Mouse (Mus musculus) forebrain, embryonic 15.5 days (tissue): ENCODE measurements around the gene Foxd3. TPM values are rescaled to one million over a fixed set of nuclear protein-coding genes. Genes with fewer than 3 reads are reported as not detected.
"Not testable (repeated sequence)": the region's sequence is repeated elsewhere in the genome, so short reads cannot be mapped to it uniquely, and the experiment has no call there.

Experiments
- ATAC-seq: fragments of 200-750 bp; cut with Nextera tagmentation; replicated peaks from 2 replicates; pipeline ENCODE4 v1.8.0; 2017; ENCODE audit warnings: mild to moderate bottlenecking, moderate TSS enrichment, moderate library complexity
- H3K27ac ChIP-seq: fragments of 300-500 bp; sonication (generic); replicated peaks from 2 replicates; pipeline ENCODE4 v1.5.1; 2015; ENCODE audit warnings: mild to moderate bottlenecking, inconsistent platforms
- H3K27me3 ChIP-seq: fragments of 300-500 bp; sonication (generic); 2 replicates; pipeline ENCODE4 v1.6.1; 2015; ENCODE audit warnings: inconsistent platforms
- H3K36me3 ChIP-seq: fragments of 300-500 bp; sonication (generic); 2 replicates; pipeline ENCODE4 v1.6.1; 2015; ENCODE audit warnings: mild to moderate bottlenecking, inconsistent platforms
- H3K4me1 ChIP-seq: fragments of 300-500 bp; sonication (generic); 2 replicates; pipeline ENCODE4 v1.6.1; 2015; ENCODE audit warnings: inconsistent platforms
- H3K4me2 ChIP-seq: fragments of 300-500 bp; sonication (generic); replicated peaks from 2 replicates; pipeline ENCODE4 v1.6.1; 2015; ENCODE audit warnings: mild to moderate bottlenecking, inconsistent platforms
- H3K4me3 ChIP-seq: fragments of 300-500 bp; sonication (generic); 2 replicates; pipeline ENCODE4 v1.5.1; 2015; ENCODE audit warnings: mild to moderate bottlenecking, inconsistent platforms
- H3K9ac ChIP-seq: fragments of 300-500 bp; sonication (generic); replicated peaks from 2 replicates; pipeline ENCODE4 v1.6.1; 2015; ENCODE audit warnings: mild to moderate bottlenecking, inconsistent platforms
- H3K9me3 ChIP-seq: fragments of 300-500 bp; sonication (generic); 2 replicates; pipeline ENCODE4 v1.6.1; 2016; ENCODE audit warnings: inconsistent platforms
- WGBS: fragments of 180-500 bp; shearing (Covaris S2); methylation state at CpG from one replicate; pipeline ENCODE4 v1.1.7; 2015; ENCODE audit warnings: mixed read lengths; 5-methylcytosine and 5-hydroxymethylcytosine counted together
- polyA plus RNA-seq: library from polyadenylated mRNA; unstranded; fragments of >200 nt; fragmentation: Nextera tagmentation; extraction: Ambion mirVana; gene quantifications from 2 replicates; pipeline ENCODE4 v1.2.1, GENCODE M21; 2015

Foxd3 gene
- 0.11 TPM in 1 of 2 replicates, not detected in the other for polyA plus RNA-seq

DNA sequence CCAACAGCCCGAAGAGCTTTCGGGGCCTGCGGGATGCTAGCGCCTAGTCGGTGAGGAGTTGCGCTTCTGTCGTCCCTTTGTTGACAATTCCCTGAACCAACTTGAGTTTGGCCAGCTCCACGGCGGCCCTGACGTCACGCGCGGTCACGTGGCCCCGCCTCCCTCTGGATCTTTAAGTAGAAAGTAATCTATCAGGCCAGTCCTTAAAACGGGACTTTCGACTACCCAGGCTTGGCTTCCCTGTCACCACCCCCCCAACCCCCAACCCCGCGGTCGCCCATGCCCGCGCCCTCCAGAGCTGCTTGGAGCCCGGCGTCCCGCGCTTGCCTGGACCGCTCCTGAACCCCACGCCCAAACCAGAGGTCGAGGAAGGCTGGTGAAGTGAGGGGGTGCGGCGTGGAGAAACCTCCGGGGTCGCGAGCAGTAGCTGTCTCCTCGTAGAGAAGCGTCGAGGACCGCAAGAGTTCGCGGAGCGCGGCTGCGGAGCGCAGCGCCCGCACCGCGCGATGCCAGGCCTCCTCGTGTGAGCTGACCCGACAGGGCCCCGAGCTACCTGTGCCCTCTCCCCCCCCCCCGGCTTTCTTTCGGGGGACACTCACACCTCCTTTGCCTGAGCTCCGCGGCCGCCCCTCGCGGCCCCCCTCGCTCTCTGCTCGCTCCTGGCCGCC lies at the start of gene Foxd3:
Gene Foxd3 (plus strand): TSS at position 363 of the 668 bp plus-strand sequence.
- Histone ChIP-seq H3K4me1 (peaks cover 33% of the 10 kb centered on the region), H3K9me3 (no peaks in the 10 kb centered on the region), H3K27me3 (peaks cover 75% of the 10 kb centered on the region), H3K36me3 (no peaks in the 10 kb centered on the region), H3K4me3 (peak within 1 kb of the TSS; percentile 37), H3K4me2 (peak within 1 kb of the TSS; percentile 37), H3K27ac (no peak within 1 kb of the TSS), H3K9ac (no peak within 1 kb of the TSS)
- under 1% methylated on average over 62 of the region's 62 CpGs for WGBS
- ATAC-seq: peak; percentile 36

DNA sequence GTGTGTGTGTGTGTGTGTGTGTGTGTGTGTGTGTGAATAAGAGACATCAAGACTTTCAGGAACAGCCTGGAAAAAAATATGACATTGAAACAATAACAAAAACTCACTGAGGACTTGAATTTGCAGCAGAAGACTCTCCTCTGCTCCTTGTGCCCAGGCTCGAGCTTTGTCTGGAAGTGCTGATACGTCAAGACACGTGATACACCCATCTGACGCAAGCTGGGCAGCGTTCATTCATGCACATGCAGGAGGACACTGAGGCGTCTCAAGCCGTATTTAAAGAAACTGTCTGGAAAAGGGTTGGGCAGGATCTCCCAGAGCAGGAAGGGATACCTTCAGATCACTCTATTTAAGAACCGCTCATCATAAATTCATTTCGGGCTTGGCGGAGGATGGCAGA lies 43.9 kb upstream of the Foxd3 start:
- Histone ChIP-seq H3K36me3 (no peaks in the 10 kb centered on the region), H3K9me3 (no peaks in the 10 kb centered on the region), H3K27ac (no peak overlapping the region), H3K4me1 (no peaks in the 10 kb centered on the region), H3K27me3 (no peaks in the 10 kb centered on the region), H3K9ac (no peak overlapping the region), H3K4me3 (no peak overlapping the region), H3K4me2 (no peak overlapping the region)
- 90% methylated on average over 10 of the region's 10 CpGs for WGBS
- no peak for ATAC-seq

GRCm38 (mm10) chr4:99612609-99613350 lies 43.3 kb upstream of the Foxd3 start:
- Histone ChIP-seq H3K36me3 (no peaks in the 10 kb centered on the region), H3K4me3 (no peak overlapping the region), H3K9me3 (no peaks in the 10 kb centered on the region), H3K27ac (no peak overlapping the region), H3K9ac (no peak overlapping the region), H3K4me2 (no peak overlapping the region), H3K4me1 (no peaks in the 10 kb centered on the region), H3K27me3 (no peaks in the 10 kb centered on the region)
- ATAC-seq: no peak
- WGBS: 86% methylated on average over 12 of the region's 12 CpGs

GRCm38 (mm10) chr4:99626047-99626844 lies 29.9 kb upstream of the Foxd3 start:
- Histone ChIP-seq H3K36me3 (no peaks in the 10 kb centered on the region), H3K4me1 (peaks cover 7% of the 10 kb centered on the region), H3K9ac (no peak overlapping the region), H3K27me3 (peaks cover 16% of the 10 kb centered on the region), H3K4me3 (no peak overlapping the region), H3K27ac (no peak overlapping the region), H3K9me3 (no peaks in the 10 kb centered on the region), H3K4me2 (peak overlapping the region; percentile 36)
- ATAC-seq: no peak
- 8% methylated on average over 22 of the region's 24 CpGs for WGBS

DNA sequence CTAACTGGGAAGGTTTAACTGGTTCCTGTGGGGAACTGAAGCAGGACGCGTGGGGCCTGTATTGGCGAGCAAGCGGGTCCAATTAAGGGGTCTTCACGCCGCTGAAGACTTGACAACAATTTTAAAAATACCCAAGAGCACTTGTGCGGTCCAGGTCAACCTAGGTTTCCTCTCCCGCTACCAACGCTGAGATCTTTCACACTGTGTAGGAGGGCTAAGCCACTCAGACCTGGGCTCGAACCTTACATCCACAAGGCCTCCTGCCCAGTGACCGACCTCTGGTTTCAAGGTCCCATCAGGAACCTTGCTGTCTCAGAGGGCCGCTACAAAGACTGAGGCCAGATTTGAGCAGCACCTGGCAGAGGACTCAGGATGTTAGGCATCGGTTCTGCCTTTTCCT lies 29.0 kb upstream of the Foxd3 start:
- 65% methylated on average over 13 of the region's 13 CpGs for whole genome bisulfite sequencing
- H3K27ac ChIP-seq: no peak overlapping the region
- no peak; the same call in 1 of the 2 replicates for ATAC-seq

GRCm38 (mm10) chr4:99636038-99636437 lies 20.1 kb upstream of the Foxd3 start:
- H3K27ac ChIP-seq: no peak overlapping the region
- H3K4me2 ChIP-seq: no peak overlapping the region
- H3K4me1 ChIP-seq: no peaks in the 10 kb centered on the region
- H3K36me3 ChIP-seq: no peaks in the 10 kb centered on the region
- WGBS: 87% methylated on average over 4 of the region's 4 CpGs
- no peaks in the 10 kb centered on the region for H3K27me3 ChIP-seq
- no peak for ATAC-seq
- H3K4me3 ChIP-seq: no peak overlapping the region
- H3K9me3 ChIP-seq: no peaks in the 10 kb centered on the region
- no peak overlapping the region for H3K9ac ChIP-seq

More for the DNA sequence above, 29.0 kb upstream of the Foxd3 start:
- no peak overlapping the region for H3K9ac ChIP-seq
- H3K4me1 ChIP-seq: peaks cover 7% of the 10 kb centered on the region
- no peaks in the 10 kb centered on the region for H3K36me3 ChIP-seq
- H3K4me3 ChIP-seq: no peak overlapping the region
- no peaks in the 10 kb centered on the region for H3K9me3 ChIP-seq
- no peak overlapping the region for H3K4me2 ChIP-seq
- peaks cover 16% of the 10 kb centered on the region for H3K27me3 ChIP-seq

- no peaks in the 10 kb centered on the region for H3K27me3 ChIP-seq
- no peak overlapping the region for H3K27ac ChIP-seq
- no peak overlapping the region for H3K4me3 ChIP-seq
- no peaks in the 10 kb centered on the region for H3K36me3 ChIP-seq
- no peak for ATAC-seq
- WGBS: 87% methylated on average over 4 of the region's 4 CpGs
- H3K9me3 ChIP-seq: no peaks in the 10 kb centered on the region
- H3K9ac ChIP-seq: no peak overlapping the region
- H3K4me1 ChIP-seq: no peaks in the 10 kb centered on the region; the same call in 1 of the 2 replicates
- no peak overlapping the region for H3K4me2 ChIP-seq
Observed at GRCm38 (mm10) chr4:99636711-99637110, 19.4 kb upstream of the Foxd3 start.

GRCm38 (mm10) chr4:99640619-99641018 lies 15.5 kb upstream of the Foxd3 start:
- 96% methylated on average over 5 of the region's 5 CpGs for WGBS
- not testable (repeated sequence) for H3K9me3 ChIP-seq, H3K36me3 ChIP-seq, H3K27me3 ChIP-seq, H3K9ac ChIP-seq, H3K4me1 ChIP-seq, ATAC-seq, H3K4me3 ChIP-seq, H3K27ac ChIP-seq, H3K4me2 ChIP-seq

DNA sequence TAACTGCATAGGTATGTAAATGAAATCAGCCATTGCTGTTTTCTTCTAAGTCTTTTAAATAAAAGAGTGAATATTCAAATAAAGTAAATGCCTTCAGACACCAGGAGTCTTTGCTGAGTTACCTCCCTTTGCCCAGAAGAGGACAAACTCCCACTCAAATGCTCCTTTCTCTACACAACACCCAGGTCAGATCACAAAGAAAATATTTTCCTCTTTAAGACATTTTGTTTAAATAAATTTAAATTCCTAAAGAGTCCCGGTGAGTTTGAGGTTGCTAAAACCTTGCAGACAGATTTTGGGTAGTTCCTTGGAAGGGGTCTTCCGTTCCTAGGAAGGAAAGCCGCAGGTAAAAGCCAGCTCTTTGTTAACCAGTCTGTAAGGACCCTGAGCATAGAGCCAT lies 14.2 kb upstream of the Foxd3 start:
- H3K36me3 ChIP-seq: no peaks in the 10 kb centered on the region
- peaks cover 20% of the 10 kb centered on the region for H3K27me3 ChIP-seq
- H3K4me3 ChIP-seq: no peak overlapping the region
- ATAC-seq: no peak
- no peaks in the 10 kb centered on the region for H3K9me3 ChIP-seq
- no peaks in the 10 kb centered on the region; the same call in 1 of the 2 replicates for H3K4me1 ChIP-seq
- 32% methylated on average over 3 of the region's 3 CpGs for WGBS
- no peak overlapping the region for H3K4me2 ChIP-seq
- no peak overlapping the region for H3K27ac ChIP-seq
- H3K9ac ChIP-seq: no peak overlapping the region

DNA sequence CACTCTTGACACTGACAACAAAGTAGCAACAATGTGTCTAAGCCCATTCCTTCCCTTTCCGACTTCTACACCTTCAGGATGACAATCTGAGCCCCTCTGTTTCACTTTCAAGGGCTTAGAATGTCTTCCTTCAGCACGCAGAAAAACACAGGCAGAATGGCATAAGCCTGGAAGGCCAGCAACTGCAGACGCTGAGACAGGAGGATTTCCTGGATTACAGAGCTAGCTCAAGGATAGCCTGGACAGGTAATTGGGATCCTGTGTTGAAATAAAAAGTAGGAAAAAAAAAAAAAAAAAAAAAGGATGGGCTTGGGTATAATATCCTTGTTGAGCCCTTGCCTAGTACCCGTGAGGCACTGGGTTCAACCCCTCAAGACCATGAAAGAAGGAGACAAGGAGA lies 10.5 kb upstream of the Foxd3 start:
- Histone ChIP-seq H3K27me3 (peaks cover 54% of the 10 kb centered on the region), H3K36me3 (no peaks in the 10 kb centered on the region), H3K4me1 (no peaks in the 10 kb centered on the region; the same call in 1 of the 2 replicates), H3K27ac (no peak overlapping the region), H3K4me3 (no peak overlapping the region), H3K9ac (no peak overlapping the region), H3K9me3 (no peaks in the 10 kb centered on the region), H3K4me2 (no peak overlapping the region)
- 86% methylated on average over 4 of the region's 4 CpGs for WGBS
- no peak for ATAC-seq

GRCm38 (mm10) chr4:99650088-99650944 lies 5.8 kb upstream of the Foxd3 start:
- no peak overlapping the region for H3K27ac ChIP-seq
- no peak overlapping the region for H3K9ac ChIP-seq
- 3% methylated on average over 44 of the region's 44 CpGs for WGBS
- H3K4me3 ChIP-seq: no peak overlapping the region; the same call in 1 of the 2 replicates
- ATAC-seq: 0 out of 2 replicates have a peak, but pooled peaks have one; percentile 58
- no peak overlapping the region for H3K4me2 ChIP-seq
- H3K27me3 ChIP-seq: peaks cover 91% of the 10 kb centered on the region
- H3K4me1 ChIP-seq: peaks cover 7% of the 10 kb centered on the region
- no peaks in the 10 kb centered on the region for H3K9me3 ChIP-seq
- H3K36me3 ChIP-seq: no peaks in the 10 kb centered on the region
